Mouse (Mus musculus) heart, embryonic 14.5 days (tissue): ENCODE results near the gene Tspan17. TPM values are rescaled to one million over a fixed set of nuclear protein-coding genes. Genes with fewer than 3 reads are reported as not detected.

ENCODE experiments used
- ATAC-seq: fragments of 200-750 bp; cut with Nextera tagmentation; 2 replicates; pipeline ENCODE4 v1.8.0; 2017; ENCODE audit warnings: low read depth, moderate TSS enrichment; ENCODE audit not compliant: insufficient number of reproducible peaks, insufficient read depth, low FRiP score
- H3K27ac ChIP-seq, 2 experiments: fragments of 200-500 bp in 1 of 2; fragments of 300-500 bp in 1 of 2; sonication (generic) in 1 of 2; replicated peaks in 1 of 2; 2 replicates each; pipeline ENCODE4 v1.5.1; 2012 to 2014; ENCODE audit warnings: low read depth in 2 of 2, low read length in 2 of 2, control low read depth in 1 of 2, mild to moderate bottlenecking in 1 of 2, mixed read lengths in 1 of 2; ENCODE audit not compliant: control insufficient read depth in 1 of 2, insufficient read depth in 1 of 2
- H3K27me3 ChIP-seq: fragments of 300-500 bp; sonication (generic); 2 replicates; pipeline ENCODE4 v1.6.1; 2014; ENCODE audit warnings: mild to moderate bottlenecking, low read length, control low read depth; ENCODE audit not compliant: control insufficient read depth, insufficient read depth
- H3K36me3 ChIP-seq: fragments of 300-500 bp; sonication (generic); 2 replicates; pipeline ENCODE4 v1.6.1; 2014; ENCODE audit warnings: mild to moderate bottlenecking, control low read depth, low read length, mixed read lengths; ENCODE audit not compliant: control insufficient read depth, insufficient read depth
- H3K4me1 ChIP-seq, 2 experiments: fragments of 200-500 bp in 1 of 2; fragments of 300-500 bp in 1 of 2; sonication (generic) in 1 of 2; 2 replicates each; pipeline ENCODE4 v1.6.1; 2012 to 2014; ENCODE audit warnings: low read length in 2 of 2, control low read depth in 1 of 2, mixed read lengths in 1 of 2; ENCODE audit not compliant: control insufficient read depth in 2 of 2, insufficient read depth in 2 of 2
- H3K4me2 ChIP-seq: fragments of 300-500 bp; sonication (generic); 2 replicates; pipeline ENCODE4 v1.6.1; 2014; ENCODE audit warnings: mild to moderate bottlenecking, low read length
- H3K4me3 ChIP-seq, 2 experiments: fragments of 200-500 bp in 1 of 2; fragments of 300-500 bp in 1 of 2; sonication (generic) in 1 of 2; 2 replicates each; pipeline ENCODE4 v1.5.1; 2012 to 2014; ENCODE audit warnings: low read length in 2 of 2, mild to moderate bottlenecking in 2 of 2, control low read depth in 1 of 2, low read depth in 1 of 2, moderate library complexity in 1 of 2; ENCODE audit not compliant: control insufficient read depth in 1 of 2, insufficient read depth in 1 of 2
- H3K9ac ChIP-seq: fragments of 300-500 bp; sonication (generic); 2 replicates; pipeline ENCODE4 v1.6.1; 2014; ENCODE audit warnings: mild to moderate bottlenecking, low read length
- H3K9me3 ChIP-seq: fragments of 300-500 bp; sonication (generic); 2 replicates; pipeline ENCODE4 v1.6.1; 2016; ENCODE audit warnings: low read length, control low read depth; ENCODE audit not compliant: control insufficient read depth
- WGBS: fragments of 180-500 bp; shearing (Covaris S2); extraction: QIAGEN DNeasy Blood & Tissue Kit; methylation state at CpG from one replicate; pipeline ENCODE4 v1.1.7; 2014; 5-methylcytosine and 5-hydroxymethylcytosine counted together
- polyA plus RNA-seq: library from polyadenylated mRNA; unstranded; fragments of >200 nt; fragmentation: Nextera tagmentation; extraction: Ambion mirVana; gene quantifications from 2 replicates; pipeline ENCODE4 v1.2.1, GENCODE M21; 2014

Tspan17 gene
- polyA plus RNA-seq, 1 experiment from 2014 or later: 4.2 TPM

DNA sequence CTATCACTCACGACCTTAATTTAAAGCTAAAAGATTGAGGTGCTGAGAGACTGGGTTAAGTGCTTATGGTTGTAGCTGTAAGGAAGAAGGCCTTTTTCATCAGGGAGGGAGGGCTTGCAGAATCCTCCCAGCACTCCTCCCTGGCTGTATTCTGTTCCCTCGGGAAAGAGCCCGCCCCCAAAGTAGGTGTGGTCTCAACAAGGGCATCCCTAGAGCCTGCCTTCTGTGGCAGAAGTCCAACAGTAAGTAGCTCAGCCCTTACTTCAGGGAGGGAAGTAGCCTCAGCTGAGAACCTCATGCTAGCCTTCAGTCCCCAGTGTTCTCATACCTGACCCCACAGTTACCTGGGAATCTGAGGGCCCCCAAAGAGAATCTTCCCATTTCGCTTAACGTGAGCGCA is 39.3 kb downstream of the Tspan17 start:
- Histone ChIP-seq H3K9ac (no peak overlapping the region), H3K4me1 (peaks cover 0 to 9% of the 10 kb centered on the region in 2 experiments; a peak in 1 of 4 replicates), H3K9me3 (no peaks in the 10 kb centered on the region), H3K27me3 (no peaks in the 10 kb centered on the region), H3K4me2 (no peak overlapping the region), H3K36me3 (no peaks in the 10 kb centered on the region), H3K4me3 (no peak overlapping the region), H3K27ac (no peak overlapping the region)
- 51% methylated on average over 6 of the region's 6 CpGs for WGBS
- ATAC-seq: no peak; the same call in 1 of the 2 replicates

DNA sequence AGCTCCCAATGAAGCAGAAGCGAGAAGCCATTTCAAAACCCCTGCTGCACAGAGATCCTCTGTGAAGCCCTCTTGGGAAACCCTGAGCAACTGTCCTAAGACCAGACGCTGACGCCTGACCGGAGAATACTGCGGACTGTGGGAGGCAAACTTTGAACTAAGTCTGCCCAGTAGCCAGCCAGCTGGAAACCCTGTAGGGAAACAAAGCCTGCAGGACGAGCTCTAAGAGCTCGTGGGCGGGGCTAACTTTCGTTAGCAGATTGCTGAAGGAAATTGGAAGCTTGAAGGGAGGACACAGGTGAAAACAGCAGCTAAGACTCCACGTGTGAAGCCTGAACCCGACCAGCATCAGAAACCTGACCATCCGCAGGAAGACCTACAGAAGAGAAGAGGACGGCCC is 40.3 kb downstream of the Tspan17 start:
- Histone ChIP-seq H3K36me3 (no peaks in the 10 kb centered on the region), H3K9ac (no peak overlapping the region), H3K9me3 (no peaks in the 10 kb centered on the region), H3K27me3 (no peaks in the 10 kb centered on the region), H3K4me1 (peaks cover 0 to 6% of the 10 kb centered on the region in 2 experiments; a peak in 1 of 4 replicates), H3K27ac (no peak overlapping the region), H3K4me2 (no peak overlapping the region), H3K4me3 (no peak overlapping the region)
- 4% methylated on average over 13 of the region's 13 CpGs for WGBS
- ATAC-seq: no peak

DNA sequence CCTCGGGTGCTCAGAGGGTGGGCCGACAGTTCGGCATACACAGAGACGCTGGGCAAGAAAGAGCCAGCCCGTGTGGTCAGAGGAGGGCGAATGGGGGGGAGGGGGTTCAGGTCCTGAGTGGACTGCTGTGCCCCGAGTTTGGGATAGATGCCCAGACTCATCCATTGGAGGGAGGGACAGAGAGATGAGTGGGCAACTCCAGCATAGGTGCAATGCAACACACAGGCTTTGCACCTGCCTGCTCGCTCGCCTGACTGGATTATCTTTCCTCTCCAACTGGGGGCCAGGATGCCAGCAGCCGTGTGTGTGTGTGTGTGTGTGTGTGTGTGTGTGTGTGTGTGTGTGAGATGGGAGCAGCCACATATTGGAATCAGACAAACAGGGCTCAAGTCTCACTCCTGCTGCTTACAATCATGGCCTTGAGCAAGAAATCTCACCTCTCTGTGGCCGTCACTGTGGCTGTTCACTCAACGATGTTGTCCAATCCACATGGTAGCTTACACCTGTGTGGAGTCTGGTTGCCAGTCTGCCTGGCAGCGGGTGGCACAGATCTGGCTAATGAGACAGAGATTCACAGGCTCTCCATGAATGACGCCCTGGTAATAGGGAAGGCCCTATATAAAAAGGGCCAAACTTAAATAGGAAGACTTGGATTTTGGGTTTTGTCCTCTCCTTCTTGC is 47.3 kb downstream of the Tspan17 start:
- H3K36me3 ChIP-seq: no peaks in the 10 kb centered on the region
- 72% methylated on average over 14 of the region's 14 CpGs for WGBS
- no peak overlapping the region for H3K4me2 ChIP-seq
- H3K4me1 ChIP-seq: no peaks in the 10 kb centered on the region; a peak in 1 of 4 replicates
- H3K27me3 ChIP-seq: peaks cover 9% of the 10 kb centered on the region; the same call in 1 of the 2 replicates
- no peak overlapping the region for H3K4me3 ChIP-seq
- no peak overlapping the region for H3K27ac ChIP-seq
- 0 out of 2 replicates have a peak, but pooled peaks cover under 1% of the 10 kb centered on the region for H3K9me3 ChIP-seq
- no peak for ATAC-seq
- no peak overlapping the region for H3K9ac ChIP-seq

DNA sequence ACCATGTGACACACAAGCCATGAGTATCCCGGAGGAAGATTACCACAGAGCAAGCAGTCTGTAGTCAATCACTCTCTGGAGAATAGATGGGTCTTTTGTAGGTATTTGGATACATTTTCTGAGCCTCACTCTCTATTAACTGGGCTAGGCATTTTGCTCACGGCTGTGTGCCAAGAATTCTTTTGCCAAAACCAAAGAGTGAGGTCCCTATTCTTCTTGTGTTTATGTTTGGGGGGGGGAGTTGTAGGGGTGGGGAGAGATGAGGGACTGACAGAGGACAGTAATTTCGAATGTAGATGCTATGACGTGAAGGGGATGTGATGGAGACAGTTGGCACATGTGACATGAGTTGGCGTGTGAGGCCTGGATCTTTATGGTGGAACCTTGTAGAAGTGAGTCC is 47.9 kb downstream of the Tspan17 start:
- no peak for ATAC-seq
- WGBS: 67% methylated on average over 5 of the region's 5 CpGs
- 0 out of 2 replicates have a peak, but pooled peaks cover 6% of the 10 kb centered on the region for H3K9me3 ChIP-seq

DNA sequence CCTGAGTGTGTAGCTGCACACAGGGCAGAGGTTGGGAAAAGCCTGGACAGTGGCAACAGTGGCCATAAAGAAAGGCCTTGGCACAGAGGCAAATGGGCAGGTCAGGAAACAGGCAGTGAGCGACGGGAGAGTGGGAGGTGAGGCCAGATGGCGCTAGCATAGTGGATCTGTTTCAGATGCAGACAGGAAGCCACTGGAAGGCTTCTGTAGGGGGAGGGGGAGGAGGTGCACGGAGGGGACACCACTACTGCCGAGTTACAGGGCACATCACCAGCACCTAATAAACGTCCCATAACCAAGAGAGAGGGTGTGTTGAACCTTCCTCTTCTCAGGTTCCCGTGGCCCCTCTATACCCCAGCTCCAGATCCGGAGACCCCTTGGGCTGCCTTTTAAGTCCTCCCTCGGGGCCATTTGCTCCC is 48.3 kb downstream of the Tspan17 start:
- H3K27me3 ChIP-seq: peaks cover 9% of the 10 kb centered on the region; the same call in 1 of the 2 replicates
- no peak overlapping the region for H3K27ac ChIP-seq
- no peak for ATAC-seq
- no peaks in the 10 kb centered on the region for H3K36me3 ChIP-seq
- 10% methylated on average over 9 of the region's 9 CpGs for WGBS
- H3K4me3 ChIP-seq: no peak overlapping the region
- no peak overlapping the region for H3K4me2 ChIP-seq
- H3K4me1 ChIP-seq: no peaks in the 10 kb centered on the region; a peak in 1 of 4 replicates
- H3K9ac ChIP-seq: no peak overlapping the region
- H3K9me3 ChIP-seq: 0 out of 2 replicates have a peak, but pooled peaks cover 9% of the 10 kb centered on the region

More for the DNA sequence above, 47.9 kb downstream of the Tspan17 start:
- no peak overlapping the region for H3K27ac ChIP-seq
- no peaks in the 10 kb centered on the region for H3K36me3 ChIP-seq
- H3K4me2 ChIP-seq: no peak overlapping the region
- no peaks in the 10 kb centered on the region; a peak in 1 of 4 replicates for H3K4me1 ChIP-seq
- H3K27me3 ChIP-seq: peaks cover 9% of the 10 kb centered on the region; the same call in 1 of the 2 replicates
- H3K4me3 ChIP-seq: no peak overlapping the region
- H3K9ac ChIP-seq: no peak overlapping the region

DNA sequence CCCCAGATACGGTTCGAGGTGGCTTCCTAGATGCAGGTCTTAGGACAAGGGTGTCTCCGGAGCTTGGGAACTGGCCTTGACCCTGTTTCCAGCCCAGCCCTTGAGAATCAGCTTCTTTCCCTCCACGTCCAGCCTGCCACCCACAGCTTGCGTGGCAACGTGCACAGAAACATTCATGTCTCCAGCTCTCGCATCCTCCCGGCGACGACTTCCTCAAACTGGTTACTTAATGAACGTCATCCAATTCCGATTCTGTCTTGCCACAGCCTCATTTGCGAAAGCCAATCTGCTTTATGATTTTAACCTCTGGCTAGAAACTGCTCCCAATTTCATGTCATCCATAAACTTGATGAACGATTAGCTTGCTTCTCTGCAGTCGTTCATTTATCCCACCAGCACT is 49.4 kb downstream of the Tspan17 start:
- H3K4me2 ChIP-seq: no peak overlapping the region
- no peak overlapping the region for H3K27ac ChIP-seq
- 75% methylated on average over 15 of the region's 15 CpGs for WGBS
- no peak for ATAC-seq
- H3K4me1 ChIP-seq: no peaks in the 10 kb centered on the region; a peak in 1 of 4 replicates
- peaks cover 9% of the 10 kb centered on the region; the same call in 1 of the 2 replicates for H3K27me3 ChIP-seq
- 0 out of 2 replicates have a peak, but pooled peaks cover 9% of the 10 kb centered on the region for H3K9me3 ChIP-seq
- no peak overlapping the region for H3K4me3 ChIP-seq
- H3K9ac ChIP-seq: no peak overlapping the region
- H3K36me3 ChIP-seq: no peaks in the 10 kb centered on the region

DNA sequence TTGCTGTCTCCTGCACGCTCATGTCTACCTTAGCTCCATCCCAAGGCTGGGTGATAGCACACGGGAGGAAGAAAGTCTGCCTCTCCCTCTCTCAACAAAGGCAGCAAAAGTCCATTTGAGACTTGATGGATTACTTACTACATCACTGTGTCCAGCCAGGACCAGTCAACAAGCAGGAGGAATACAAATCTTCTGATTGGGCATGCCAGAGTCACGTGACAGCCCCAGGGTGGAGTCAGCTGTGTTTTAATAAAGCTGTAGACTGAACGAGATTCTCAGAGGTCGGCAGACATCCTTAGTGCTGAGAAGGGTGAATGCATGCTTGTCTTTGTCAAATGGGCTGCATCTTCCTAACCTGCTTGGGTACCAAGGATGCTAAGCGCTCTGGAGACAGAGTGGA is 50.0 kb downstream of the Tspan17 start:
- H3K36me3 ChIP-seq: no peaks in the 10 kb centered on the region
- H3K9ac ChIP-seq: no peak overlapping the region
- ATAC-seq: no peak
- H3K9me3 ChIP-seq: 0 out of 2 replicates have a peak, but pooled peaks cover 9% of the 10 kb centered on the region
- no peak overlapping the region for H3K27ac ChIP-seq
- no peaks in the 10 kb centered on the region; a peak in 1 of 4 replicates for H3K4me1 ChIP-seq
- 67% methylated on average over 6 of the region's 6 CpGs for WGBS
- no peak overlapping the region for H3K4me3 ChIP-seq
- H3K27me3 ChIP-seq: peaks cover 9% of the 10 kb centered on the region; the same call in 1 of the 2 replicates
- no peak overlapping the region for H3K4me2 ChIP-seq
